Mouse (Mus musculus) cerebellum, adult 11 months (tissue): ENCODE data around the gene Fig4.
A peak's percentile ranks its signal among the peaks of the same experiment; 100 is the strongest.

Source experiments
- DNase-seq: peaks from one replicate; pipeline ENCODE4 v3.0.0; 2022

The Fig4 gene

DNA sequence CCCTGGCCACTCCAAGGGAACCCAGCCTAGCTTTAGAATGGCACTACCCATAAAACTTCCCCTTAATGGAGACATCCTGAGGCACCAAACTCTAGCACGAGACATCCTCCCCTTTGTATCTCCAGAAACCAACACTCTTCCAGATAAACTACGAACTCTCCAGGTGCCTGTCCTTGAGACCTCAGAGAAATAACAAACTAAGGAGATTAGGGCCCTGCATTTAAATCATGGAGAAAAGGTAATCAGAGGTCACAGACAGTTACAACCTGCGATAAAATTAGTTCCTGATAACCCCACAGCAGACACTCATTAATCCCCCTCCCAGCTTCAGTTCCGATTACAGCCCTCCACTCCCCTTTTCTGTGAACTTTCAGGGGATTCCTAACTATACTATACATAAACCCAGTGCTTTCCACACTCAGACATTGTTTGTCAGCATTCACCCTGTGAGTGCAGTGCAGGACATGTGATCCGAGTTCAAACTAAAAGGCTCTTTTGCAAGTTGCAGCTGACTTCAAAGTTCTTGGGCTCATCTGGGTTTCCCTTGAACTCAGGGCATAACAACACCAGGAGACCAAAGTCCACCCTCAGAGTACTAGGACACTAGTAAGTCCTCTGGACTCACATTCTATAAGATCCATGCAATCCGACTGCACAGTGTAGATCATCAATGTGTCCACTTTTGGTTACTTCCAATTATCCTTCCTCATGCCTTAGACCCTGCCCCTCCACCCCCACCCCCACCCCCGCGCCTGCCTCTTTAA lies 42.6 kb downstream of the Fig4 start:
- no peak for DNase-seq

DNA sequence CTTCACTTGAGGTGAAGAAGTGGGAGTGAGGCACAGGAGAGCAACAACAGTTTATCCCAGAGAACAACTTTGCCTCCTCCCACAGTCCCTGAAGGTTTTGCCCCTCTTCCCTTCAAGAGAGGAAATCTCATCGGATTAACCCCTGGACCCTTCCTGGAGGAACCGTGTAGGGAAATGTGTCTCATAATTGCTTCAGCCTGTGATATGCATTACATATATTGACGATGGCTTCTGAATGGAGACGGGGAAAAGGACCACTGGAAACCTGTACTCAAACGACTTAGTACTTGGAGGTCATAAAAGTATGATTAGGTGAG lies 52.4 kb downstream of the Fig4 start:
- no peak for DNase-seq

- DNase-seq = no peak
Observed at GRCm38 (mm10) chr10:41250045-41250748, 52.9 kb downstream of the Fig4 start.

GRCm38 (mm10) chr10:41249006-41249659 lies 53.9 kb downstream of the Fig4 start:
- DNase-seq = no peak

- DNase-seq = no peak
Observed at GRCm38 (mm10) chr10:41247800-41248473, 55.1 kb downstream of the Fig4 start.

GRCm38 (mm10) chr10:41246111-41246510 lies 56.9 kb downstream of the Fig4 start:
- no peak for DNase-seq

- DNase-seq = no peak
Observed at GRCm38 (mm10) chr10:41245477-41245876, 57.6 kb downstream of the Fig4 start.

DNA sequence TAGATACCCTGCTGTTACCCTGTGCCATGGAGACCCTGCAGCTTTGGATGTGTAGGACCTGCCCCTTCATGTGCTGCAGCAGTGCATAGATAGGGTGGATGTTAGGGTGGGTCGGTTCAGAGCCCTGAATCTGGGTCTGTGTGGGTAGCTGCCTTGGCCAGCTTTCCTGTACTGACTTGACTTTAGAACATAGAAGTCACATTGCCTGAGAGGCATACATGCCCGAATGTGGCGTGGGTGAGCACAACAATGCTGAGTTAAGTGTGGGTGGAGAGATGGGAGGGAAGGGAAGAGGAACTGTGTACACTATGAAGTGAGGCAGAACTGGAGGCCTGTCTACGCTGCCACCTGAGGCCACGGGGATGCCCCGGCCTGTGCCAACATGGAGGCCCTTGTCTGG lies 58.0 kb downstream of the Fig4 start:
- DNase-seq = no peak

DNA sequence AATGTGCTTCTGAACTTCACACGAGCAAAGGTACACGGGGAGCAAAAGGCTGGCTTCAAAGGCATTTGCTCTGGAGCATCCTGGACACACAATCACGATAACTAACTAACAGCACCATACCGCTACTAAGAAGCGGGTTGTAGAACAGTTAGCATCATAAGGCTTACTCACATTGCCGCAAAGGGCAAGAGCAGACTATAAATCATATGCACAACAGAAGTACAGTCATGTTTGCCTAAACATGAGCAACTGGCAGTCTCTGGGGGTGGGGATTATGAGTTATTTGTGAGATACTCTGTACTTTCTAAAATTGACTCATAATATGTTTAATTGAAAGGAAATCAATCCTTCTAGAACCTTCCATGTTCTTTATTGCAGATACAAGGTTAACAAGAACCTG lies 59.1 kb downstream of the Fig4 start:
- no peak for DNase-seq

DNA sequence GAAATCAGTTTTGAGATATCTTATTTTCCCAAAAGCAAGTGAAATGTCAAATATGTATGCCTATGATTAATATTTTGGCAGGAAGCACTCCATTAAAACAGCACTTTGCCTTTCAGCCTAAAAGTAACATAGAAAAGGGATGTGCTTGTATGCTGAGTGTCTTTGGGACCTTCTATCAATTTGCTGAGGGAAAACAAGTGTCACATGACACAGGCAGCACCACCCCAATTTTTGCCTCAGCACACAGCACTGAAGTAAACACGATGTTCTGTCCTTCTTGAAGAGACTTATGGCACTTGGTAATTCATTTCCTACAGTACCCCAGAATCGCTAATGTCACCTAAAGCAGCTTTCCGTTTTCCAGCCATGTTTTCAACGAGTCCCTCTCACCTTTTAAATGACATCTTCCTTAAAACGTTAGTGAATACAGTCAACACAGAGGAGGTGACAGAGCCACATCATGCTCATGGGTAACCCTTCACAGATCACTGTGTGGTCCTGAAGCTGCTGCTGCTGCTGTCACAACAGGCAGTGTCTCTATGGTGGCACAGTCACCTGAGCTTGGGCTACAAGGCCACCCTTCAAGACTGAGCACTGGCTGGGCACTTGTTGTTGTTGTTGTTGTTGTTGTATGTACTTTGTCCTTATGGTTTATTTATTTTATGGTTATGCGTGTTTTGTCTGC lies 61.4 kb downstream of the Fig4 start:
- no peak for DNase-seq

- no peak for DNase-seq
Observed at GRCm38 (mm10) chr10:41241080-41241479, 62.0 kb downstream of the Fig4 start.

DNA sequence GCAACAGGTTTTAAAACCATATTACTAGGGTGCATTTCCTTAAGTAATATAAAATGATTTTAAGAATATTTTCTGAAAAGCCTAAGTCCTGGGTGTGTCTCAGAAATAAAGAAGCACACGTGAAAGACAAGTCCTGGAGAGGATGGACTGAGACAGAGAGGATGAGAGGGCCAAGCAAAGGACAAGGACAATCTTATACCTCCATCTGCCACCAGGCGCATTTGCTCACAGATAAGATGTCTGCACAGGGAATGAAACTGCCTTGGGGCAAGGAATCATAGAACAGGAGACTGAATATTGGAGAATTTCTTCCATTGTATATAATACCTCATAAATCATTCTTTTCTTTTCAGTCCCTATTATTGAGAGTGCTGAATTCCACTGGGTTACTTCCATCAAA lies 67.0 kb downstream of the Fig4 start:
- DNase-seq = no peak

- DNase-seq = no peak
Observed at GRCm38 (mm10) chr10:41235584-41235983, 67.5 kb downstream of the Fig4 start.

- DNase-seq = no peak
Observed at GRCm38 (mm10) chr10:41235159-41235558, 67.9 kb downstream of the Fig4 start.

DNA sequence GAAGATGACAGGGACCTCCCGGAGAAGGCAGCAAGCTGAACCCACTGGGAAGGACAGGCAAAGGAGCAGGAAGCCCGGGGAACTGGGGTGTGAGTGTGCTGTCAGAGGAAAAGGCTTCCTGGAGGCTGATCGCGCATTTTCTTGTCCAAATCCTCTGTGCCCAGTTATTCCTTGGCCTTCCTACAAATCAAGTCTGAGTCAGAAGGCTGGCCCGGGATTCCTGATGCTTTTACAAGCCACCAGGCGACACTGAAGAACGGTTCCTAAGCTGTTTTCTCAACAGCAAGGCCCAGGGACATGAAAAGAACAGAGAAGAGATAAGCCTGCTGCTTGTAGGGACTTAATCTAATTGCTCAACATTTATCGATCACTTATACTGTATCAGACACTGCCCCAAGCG lies 68.5 kb downstream of the Fig4 start:
- no peak for DNase-seq

- DNase-seq = no peak
Observed at GRCm38 (mm10) chr10:41233140-41233539, 69.9 kb downstream of the Fig4 start.

GRCm38 (mm10) chr10:41231163-41231835 lies 71.8 kb downstream of the Fig4 start:
- no peak for DNase-seq

- DNase-seq = no peak
Observed at GRCm38 (mm10) chr10:41227626-41228025, 75.4 kb downstream of the Fig4 start.

DNA sequence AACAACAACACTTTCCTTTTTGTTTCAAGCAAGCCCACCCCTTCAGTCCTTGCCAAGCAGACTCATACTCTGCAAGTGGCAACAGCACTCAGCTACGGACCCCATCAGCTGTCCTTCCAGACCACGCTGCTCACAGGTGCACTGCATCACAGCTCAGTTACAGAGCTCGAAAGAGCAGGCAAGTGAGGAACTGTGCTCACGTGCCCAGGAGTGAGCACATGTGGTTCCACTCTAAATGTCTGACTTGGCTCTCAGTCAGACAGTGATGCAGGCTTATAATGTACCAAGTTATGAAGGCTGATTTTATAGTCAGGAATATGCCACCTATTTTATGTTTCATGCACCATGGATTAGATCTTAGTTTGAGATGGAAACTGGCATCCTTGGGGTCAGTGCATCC lies 79.6 kb downstream of the Fig4 start:
- DNase-seq = no peak

DNA sequence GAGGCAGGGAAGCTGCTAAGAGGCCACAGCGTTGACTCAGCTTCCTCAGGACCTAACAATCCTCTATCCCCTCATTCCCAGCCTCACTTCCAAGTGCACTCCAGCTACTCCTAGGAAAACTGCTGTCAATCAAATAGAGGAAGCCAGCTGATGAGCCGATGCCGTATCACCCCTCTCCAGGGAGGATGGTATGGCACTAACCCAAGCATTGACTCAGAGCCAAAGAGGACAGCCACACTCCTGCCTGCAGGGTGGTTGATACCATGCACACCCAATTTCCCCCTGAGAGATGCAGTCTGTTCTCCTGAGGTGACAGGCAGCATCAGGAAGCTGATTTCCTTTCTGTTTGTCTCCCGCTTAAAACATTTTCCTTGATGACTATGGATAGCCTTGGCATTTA lies 81.9 kb downstream of the Fig4 start:
- peak; percentile 7 for DNase-seq

GRCm38 (mm10) chr10:41218897-41219296 lies 84.2 kb downstream of the Fig4 start:
- DNase-seq = no peak

GRCm38 (mm10) chr10:41214083-41214482 lies 89.0 kb downstream of the Fig4 start:
- DNase-seq = no peak
